Mouse (Mus musculus) gastrocnemius, postnatal 4 days (tissue): ENCODE results near the gene Scaper. TPM values are rescaled to one million over a fixed set of nuclear protein-coding genes. Genes with fewer than 3 reads are reported as not detected.
A peak's percentile ranks its signal among the peaks of the same experiment; 100 is the strongest.

Source experiments
- DNase-seq, 2 experiments: peaks; one replicate each; pipeline ENCODE4 v3.0.0; 2021 to 2022; ENCODE audit warnings: low spot score in 2 of 2, mixed read lengths in 2 of 2
- long read RNA-seq, 2 experiments: library from polyadenylated mRNA; stranded (forward); transcript quantifications; one replicate each; pipeline ENCODE4 v2.0.0; 2021
- total RNA-seq, 2 experiments: library from RNA; stranded (reverse); gene quantifications; 2 replicates each; pipeline ENCODE4 v1.2.3; 2021

The Scaper gene
- 10 to 100 TPM; 14.1 to 14.3 TPM for total RNA-seq
- long read RNA-seq, experiment 1, full-length matches to known transcripts, result 1 of 7 reads
- long read RNA-seq, experiment 1, partial matches to known transcripts, result 4 of 7 reads
- long read RNA-seq, experiment 1, other reads (novel, unspliced or antisense), result 2 of 7 reads
- long read RNA-seq, experiment 2, full-length matches to known transcripts, result 4 of 11 reads
- long read RNA-seq, experiment 2, partial matches to known transcripts, result 2 of 11 reads
- long read RNA-seq, experiment 2, other reads (novel, unspliced or antisense), result 5 of 11 reads

- DNase-seq, result peak; percentile 76 to 85
Observed at GRCm38 (mm10) chr9:55937664-55938617, at the start of gene Scaper. Gene Scaper, minus strand, starts transcription at chr9:55938119.

DNA sequence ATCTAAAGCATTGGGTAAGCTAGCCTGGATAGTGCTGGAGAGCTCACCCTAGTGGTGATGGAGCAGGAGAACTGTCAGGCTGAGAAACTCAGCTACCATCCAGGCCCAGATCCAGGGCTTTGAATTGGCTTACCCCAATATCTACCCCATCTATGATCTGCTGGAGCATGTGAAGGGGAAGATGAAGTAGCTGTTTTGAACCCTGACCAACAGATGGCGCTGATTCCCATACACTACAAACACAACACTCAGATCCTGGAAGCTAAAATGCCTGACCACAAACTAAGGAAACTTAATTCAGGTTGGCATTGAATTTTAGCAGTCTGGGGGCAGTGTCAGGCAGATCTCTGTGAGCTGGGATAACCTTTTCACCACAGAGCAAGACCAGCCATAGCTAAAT is 8.9 kb upstream of the Scaper start:
- DNase-seq, result peak in 1 of 2 experiments; percentile 17

DNA sequence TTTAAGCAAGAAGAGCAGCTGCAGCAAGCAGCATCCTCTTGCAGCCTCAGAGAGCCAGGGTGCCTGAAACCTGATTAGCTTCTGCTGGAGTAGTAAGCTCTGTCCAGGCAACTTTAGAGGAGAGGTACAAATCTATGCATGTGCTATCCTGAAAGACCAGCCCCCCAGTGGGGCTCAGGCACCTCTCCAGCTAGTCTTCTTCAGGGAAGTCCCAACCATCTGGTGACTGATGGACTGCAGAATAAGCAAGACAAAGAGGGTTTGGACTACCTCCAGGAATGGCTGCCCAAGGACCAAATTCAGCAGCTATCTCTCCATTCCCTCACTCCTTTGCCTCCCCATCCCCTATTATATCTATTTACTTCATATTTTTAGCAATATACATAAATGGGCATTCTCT is 3.4 kb upstream of the Scaper start:
- DNase-seq, result no peak

GRCm38 (mm10) chr9:55938618-55938985 is 683 bp upstream of the Scaper start:
- no peak for DNase-seq

- no peak for DNase-seq
Observed at GRCm38 (mm10) chr9:55937224-55937663, 675 bp downstream of the Scaper start.

DNA sequence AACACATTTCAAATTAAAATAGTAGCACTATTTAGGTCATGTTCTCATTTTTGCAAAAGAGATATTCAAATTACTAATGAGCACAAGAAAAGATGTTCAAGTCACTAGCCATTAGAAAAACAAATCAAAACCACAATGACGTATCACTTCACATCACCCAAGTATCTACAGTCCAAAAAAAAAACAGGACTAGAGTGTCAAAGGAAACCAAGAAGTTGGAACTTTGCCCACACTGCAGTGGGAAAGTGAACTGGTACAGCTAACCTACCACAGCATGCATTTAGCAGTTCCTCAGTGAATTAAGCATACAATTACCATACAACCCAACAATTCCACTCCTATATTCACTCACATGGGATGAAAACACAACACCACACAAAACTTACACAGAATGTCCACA is 5.4 kb downstream of the Scaper start:
- DNase-seq, result no peak

DNA sequence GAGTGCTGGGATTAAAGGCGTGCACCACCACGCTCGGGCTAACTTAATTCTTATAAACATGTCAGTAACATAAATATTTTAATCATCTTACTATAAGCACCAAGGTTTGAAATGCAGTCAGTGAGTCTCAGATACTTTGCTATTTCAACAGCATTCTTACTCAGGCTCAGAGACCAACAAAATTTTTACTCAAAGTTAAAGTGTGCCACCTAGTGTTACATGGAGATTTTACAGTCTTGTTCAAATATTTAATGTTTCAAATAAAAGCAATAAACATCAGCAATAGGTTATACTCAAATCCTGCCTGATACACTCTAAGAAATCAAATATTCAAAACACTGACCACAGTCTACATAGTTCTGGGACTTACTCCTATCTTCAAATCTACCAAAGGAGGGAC is 19.3 kb downstream of the Scaper start:
- no peak for DNase-seq

DNA sequence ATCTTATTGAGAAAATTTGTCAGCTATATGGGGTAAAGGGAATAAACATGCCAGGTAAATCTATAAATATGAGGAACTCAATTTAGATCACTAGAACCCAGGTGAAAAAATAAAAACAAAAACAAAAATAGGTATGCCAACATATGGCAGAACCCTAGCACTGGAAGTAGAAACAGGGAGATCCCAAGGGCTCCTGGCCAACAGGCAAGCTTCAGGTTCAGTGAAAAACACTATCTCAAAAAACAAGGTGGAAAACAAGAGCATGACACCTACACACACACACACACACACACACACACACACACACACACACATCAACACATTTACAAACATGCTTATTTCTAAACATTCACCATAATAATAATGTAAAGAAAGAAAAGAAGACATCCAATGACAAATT is 21.2 kb downstream of the Scaper start:
- no peak for DNase-seq

- DNase-seq, result no peak
Observed at GRCm38 (mm10) chr9:55911481-55911880, 26.4 kb downstream of the Scaper start.

- DNase-seq, result no peak
Observed at GRCm38 (mm10) chr9:55902964-55903363, 35.0 kb downstream of the Scaper start.

- no peak for DNase-seq
Observed at GRCm38 (mm10) chr9:55901588-55901987, 36.3 kb downstream of the Scaper start.

DNA sequence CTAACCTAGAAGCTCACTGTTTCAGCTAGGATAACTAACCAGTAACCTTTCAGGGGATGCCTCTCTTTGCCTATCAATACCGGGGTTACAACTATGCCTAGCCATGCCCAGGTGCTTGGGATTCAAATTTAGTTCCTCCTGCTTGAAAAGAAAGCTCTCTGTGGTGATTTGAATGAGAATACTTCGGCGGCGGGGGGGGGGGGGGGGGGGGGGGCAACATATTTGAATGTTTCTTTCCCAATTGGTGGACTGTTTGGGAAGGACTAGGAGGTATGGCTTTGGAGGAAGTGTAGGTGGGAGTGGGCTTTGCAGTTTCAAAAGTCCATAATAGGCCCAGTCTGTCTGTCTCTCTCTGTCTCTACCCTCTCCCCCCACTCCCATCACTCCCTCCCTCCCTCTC is 37.4 kb downstream of the Scaper start:
- DNase-seq, result no peak

GRCm38 (mm10) chr9:55878066-55878465 is 59.9 kb downstream of the Scaper start:
- no peak for DNase-seq

DNA sequence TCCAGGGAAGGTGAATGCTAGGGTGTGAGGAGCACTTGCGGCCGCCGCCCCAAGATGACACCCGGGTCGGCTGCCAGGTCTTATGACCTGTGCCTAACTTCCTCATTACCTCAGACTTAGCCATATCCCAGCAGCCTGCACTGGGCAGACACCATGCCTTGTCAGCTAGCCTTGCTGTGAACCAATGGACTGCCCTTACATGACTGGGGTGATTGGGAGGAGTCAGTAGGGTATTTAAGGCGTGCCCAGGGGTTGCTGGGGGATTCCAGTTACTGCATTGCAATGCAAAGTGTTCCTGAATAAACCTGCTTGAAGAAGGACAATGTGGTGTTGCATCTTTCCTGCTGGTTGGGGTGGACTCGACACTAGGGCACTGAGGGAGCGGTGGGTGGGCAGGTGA is 148.5 kb downstream of the Scaper start:
- no peak for DNase-seq

GRCm38 (mm10) chr9:55712016-55712415 is 225.9 kb downstream of the Scaper start:
- no peak for DNase-seq

DNA sequence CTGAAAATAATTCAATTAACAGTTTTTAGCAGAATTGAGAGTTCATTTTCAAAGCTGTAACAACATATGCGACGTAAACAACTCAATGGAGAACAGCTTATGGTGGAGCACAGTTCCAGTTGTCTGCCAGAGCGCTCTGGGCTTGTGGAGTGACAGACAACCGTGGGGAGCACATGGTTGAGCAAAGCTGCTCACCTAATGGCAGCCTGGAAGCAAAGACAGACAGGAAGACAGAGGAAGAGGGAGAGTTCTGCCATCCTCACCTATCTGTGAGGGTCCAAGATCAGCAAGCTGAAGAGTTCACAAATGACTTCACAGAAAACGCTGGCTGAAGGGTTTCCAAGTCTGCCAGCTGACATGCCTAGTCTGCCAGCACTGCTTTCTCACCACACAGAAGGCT is 227.4 kb downstream of the Scaper start:
- DNase-seq, result no peak

DNA sequence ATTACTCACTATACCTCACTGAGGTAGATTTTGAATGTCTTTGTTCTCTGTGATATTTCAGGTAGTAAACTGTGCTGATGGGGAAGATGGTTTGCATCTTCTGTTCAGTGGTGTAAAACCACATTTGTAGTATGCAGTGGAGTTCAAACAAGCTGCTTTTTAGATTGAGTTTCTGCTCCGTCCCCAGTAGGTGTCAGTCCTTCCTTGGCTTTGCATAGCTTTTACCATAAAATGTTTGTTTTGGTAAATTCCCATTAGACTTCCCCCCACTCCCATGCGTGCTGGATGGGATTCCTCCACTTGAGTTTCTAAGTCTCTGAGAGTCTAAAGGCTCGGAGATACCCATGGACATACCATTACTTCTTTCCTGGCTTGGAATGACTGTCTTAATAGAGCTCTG is 231.3 kb downstream of the Scaper start:
- no peak for DNase-seq

DNA sequence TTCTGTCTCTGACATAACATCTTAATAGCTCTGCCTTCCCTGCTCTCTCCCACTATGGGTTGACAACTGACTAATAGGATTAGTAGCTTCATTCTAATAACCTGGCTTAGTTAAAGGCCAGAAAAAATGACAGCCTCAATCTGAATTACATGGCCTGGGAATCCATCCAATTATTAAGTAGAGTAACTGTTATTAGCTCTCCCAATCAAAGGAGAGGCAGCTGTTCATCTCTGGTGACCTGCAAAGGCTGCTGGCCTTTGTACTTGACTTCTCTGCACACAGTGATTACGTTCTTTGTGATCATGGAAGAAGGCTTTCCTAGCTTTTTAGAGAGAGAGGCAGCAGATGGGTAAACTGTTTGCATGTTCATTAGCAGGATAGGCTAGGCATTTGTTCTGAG is 242.6 kb downstream of the Scaper start:
- no peak for DNase-seq

- no peak for DNase-seq
Observed at GRCm38 (mm10) chr9:55677099-55677498, 260.8 kb downstream of the Scaper start.

- DNase-seq, result no peak
Observed at GRCm38 (mm10) chr9:55646444-55646843, 291.5 kb downstream of the Scaper start.

DNA sequence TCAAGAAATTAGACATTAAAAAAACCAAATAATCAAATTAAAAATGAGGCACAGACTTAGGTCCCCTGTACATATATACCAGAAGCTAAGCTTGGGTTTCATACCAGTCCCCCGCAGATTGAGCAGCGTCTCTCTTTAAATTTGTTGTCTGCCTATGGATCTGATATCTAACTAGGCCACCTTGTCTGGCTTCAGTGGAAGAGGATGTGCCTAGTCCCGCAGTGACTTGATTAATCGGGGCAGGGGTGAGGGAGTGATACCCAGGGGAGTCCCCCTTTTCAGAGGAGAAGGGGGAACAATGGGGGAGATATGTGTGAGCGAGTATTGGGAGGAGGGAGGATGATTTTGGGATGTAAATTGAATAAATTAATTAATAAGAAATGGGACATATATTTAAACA is 310.9 kb downstream of the Scaper start:
- no peak for DNase-seq

DNA sequence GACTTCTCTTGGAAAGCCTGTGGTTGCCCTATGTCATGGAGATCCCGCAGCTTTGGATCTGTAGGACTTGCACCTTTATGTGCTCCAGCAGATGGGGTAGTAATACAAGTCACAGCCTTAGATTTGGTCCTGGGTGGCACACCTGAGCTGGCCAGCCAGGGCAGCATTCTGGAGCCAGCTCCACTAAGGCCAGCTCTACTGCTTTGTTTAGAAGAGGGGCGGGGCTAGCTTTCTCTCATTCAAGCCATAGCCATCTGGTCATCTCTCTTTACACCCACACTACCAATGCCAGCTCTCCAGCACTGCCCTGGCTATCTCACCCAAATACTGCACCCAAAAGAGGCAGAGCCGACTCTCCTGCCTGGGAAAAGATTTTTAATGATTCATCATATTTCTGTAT is 323.2 kb downstream of the Scaper start:
- DNase-seq, result no peak
